Mouse (Mus musculus): Measurements from ENCODE around the gene Kif26b.

DNA sequence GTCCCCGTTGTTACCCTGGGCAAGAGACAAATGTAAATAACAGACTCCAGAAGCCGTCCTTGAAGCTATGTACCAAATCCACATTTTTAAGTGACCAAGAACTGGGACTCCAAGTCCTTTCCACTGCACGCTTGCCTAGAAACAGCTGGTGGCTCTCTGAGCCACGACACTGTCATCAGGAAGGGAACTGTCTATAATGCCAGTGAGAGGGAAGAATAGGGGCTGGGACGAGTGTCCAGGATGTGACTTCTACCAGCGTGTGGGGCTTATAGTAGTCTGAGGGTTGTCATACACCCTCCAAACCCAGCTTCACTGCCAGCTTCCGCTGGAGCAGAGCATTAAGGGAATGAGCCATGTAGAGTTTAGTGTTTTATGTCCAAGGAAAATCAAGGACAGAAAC, 138.9 kb downstream of the Kif26b start:
- TF ChIP-seq CTCF (IDR thresholded peaks at IDR 0.05; ENCODE audit: low read depth, low read length) (no peak), POLR2A (IDR thresholded peaks at IDR 0.05; ENCODE audit: borderline replicate concordance, low read depth, low read length) (no peak)
